Mouse (Mus musculus) myocyte (in vitro differentiated cells): ENCODE data around the gene Ifitm10.
A peak's percentile ranks its signal among the peaks of the same experiment; 100 is the strongest.

Experiments
- CEBPB ChIP-seq: IDR thresholded peaks from 2 replicates; pipeline ENCODE4 v1.6.1; 2011; ENCODE audit warnings: mild to moderate bottlenecking, moderate library complexity; ENCODE audit not compliant: poor library complexity, insufficient read depth, severe bottlenecking
- E2F4 ChIP-seq: IDR thresholded peaks from one replicate; pipeline ENCODE4 v1.6.1; 2011; ENCODE audit warnings: mild to moderate bottlenecking, control low read depth, moderate library complexity; ENCODE audit not compliant: insufficient read depth
- MAX ChIP-seq: IDR thresholded peaks from one replicate; pipeline ENCODE4 v1.6.1; 2011; ENCODE audit warnings: low read depth, mild to moderate bottlenecking, control low read depth
- MYOD1 ChIP-seq, 3 experiments: IDR thresholded peaks; one replicate each; pipeline ENCODE4 v1.6.1; 2011; ENCODE audit warnings: control low read depth in 2 of 3, low read depth in 2 of 3, mild to moderate bottlenecking in 2 of 3, moderate library complexity in 1 of 3; ENCODE audit not compliant: insufficient read length in 2 of 3, control insufficient read depth in 1 of 3
- MYOG ChIP-seq, 3 experiments: IDR thresholded peaks; one replicate each; pipeline ENCODE4 v1.6.1; 2011; ENCODE audit warnings: control low read depth in 2 of 3, low read depth in 2 of 3, mild to moderate bottlenecking in 2 of 3; ENCODE audit not compliant: insufficient read length in 2 of 3, control insufficient read depth in 1 of 3, insufficient read depth in 1 of 3
- POLR2A ChIP-seq: IDR thresholded peaks from one replicate; pipeline ENCODE4 v1.6.1; 2011; ENCODE audit warnings: low read depth, mild to moderate bottlenecking, control low read depth, moderate library complexity; ENCODE audit not compliant: insufficient read length
- POLR2AphosphoS2 ChIP-seq: IDR thresholded peaks from one replicate; pipeline ENCODE4 v1.6.1; 2011; ENCODE audit warnings: low read depth, control low read depth; ENCODE audit not compliant: insufficient read length
- TCF12 ChIP-seq: IDR thresholded peaks from one replicate; pipeline ENCODE4 v1.6.1; 2011; ENCODE audit warnings: mild to moderate bottlenecking, control low read depth; ENCODE audit not compliant: poor library complexity, insufficient read depth, severe bottlenecking
- USF1 ChIP-seq: IDR thresholded peaks from one replicate; pipeline ENCODE4 v1.6.1; 2011; ENCODE audit warnings: low read depth, mild to moderate bottlenecking, control low read depth, moderate library complexity

DNA sequence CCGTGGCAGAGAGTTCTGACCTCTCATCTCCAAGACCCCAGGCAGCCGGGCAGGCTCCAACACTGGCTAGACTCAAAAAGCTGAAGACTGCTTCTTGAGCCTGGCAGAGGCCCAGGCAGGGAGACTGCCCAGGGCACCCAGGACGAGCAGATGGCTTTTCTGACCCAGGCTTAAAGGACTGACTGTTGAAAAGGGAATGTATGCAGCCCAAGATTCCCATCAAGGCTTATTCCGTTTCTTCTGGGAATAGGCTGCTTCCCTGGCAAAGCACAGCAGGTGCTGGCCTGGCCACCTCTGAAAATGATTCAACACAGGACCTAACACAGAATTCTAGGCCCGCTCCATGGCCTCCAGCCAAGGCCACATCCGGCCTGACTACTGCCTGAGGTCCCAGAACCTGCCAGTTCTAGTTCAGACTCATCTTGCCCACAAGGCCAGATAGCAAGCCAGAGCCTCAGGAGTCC, 1.7 kb upstream of the Ifitm10 start:
- TF ChIP-seq POLR2A, result no peak
- TF ChIP-seq USF1, result no peak
- TF ChIP-seq TCF12, result no peak
- no peak for TF ChIP-seq MAX
- peak in 2 of 3 experiments; percentile 34 to 43 for TF ChIP-seq MYOG (IDR thresholded peaks at IDR 0.05; ENCODE audit: control insufficient read depth in 1 of 3, insufficient read depth in 1 of 3, insufficient read length in 2 of 3, low read depth in 2 of 3)
- TF ChIP-seq MYOD1 (IDR thresholded peaks at IDR 0.05; ENCODE audit: control insufficient read depth in 1 of 3, insufficient read length in 2 of 3, low read depth in 2 of 3), result peak; percentile 10 to 78 (median 61)
- no peak for TF ChIP-seq POLR2AphosphoS2
- TF ChIP-seq CEBPB, result no peak
- no peak for TF ChIP-seq E2F4
